Mouse (Mus musculus) neutrophil, adult 5-6 weeks (primary cell): ENCODE results near the gene Tekt4. TPM values are rescaled to one million over a fixed set of nuclear protein-coding genes. Genes with fewer than 3 reads are reported as not detected.

ENCODE experiments used
- ATAC-seq: fragments of 151-379, 151-347 bp; 2 replicates; pipeline ENCODE4 v1.8.0; 2017; ENCODE audit warnings: mild to moderate bottlenecking, moderate TSS enrichment; ENCODE audit not compliant: insufficient number of reproducible peaks, poor library complexity, low FRiP score, severe bottlenecking; ENCODE audit errors: extremely low read depth
- total RNA-seq: library from RNA; stranded (forward); fragments of 200-1000 nt; gene quantifications from 2 replicates; pipeline ENCODE4 v1.2.3, GENCODE M21; 2017

Gene Tekt4
- total RNA-seq, 1 experiment from 2014 or later = not detected

- ATAC-seq = no peak
These were observed 24.5 kb upstream of the Tekt4 start for GRCm38 (mm10) chr17:25429886-25430285.

GRCm38 (mm10) chr17:25430534-25430933 lies 23.9 kb upstream of the Tekt4 start:
- no peak for ATAC-seq

GRCm38 (mm10) chr17:25432433-25433181 lies 21.8 kb upstream of the Tekt4 start:
- no peak for ATAC-seq

DNA sequence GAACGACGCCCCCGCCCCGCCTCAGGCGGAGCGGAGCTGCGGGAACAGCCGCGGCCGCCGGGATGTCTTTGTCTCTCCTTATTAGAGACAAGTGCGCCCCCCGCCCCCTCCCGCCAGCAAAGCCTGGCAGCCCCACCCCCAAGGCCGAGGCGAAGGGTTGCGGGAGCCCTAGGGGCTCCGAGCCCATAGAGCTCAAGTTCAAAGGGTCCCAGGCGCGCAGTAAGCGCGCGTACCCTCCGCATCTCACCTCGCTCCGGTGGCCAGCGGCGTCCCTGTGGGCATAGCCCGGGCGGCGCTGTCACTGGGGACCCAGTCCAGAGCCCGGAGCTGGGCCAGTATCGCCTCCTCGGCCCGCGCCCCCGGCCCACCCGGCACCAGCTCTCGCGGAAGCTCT lies 21.2 kb upstream of the Tekt4 start:
- no peak for ATAC-seq

DNA sequence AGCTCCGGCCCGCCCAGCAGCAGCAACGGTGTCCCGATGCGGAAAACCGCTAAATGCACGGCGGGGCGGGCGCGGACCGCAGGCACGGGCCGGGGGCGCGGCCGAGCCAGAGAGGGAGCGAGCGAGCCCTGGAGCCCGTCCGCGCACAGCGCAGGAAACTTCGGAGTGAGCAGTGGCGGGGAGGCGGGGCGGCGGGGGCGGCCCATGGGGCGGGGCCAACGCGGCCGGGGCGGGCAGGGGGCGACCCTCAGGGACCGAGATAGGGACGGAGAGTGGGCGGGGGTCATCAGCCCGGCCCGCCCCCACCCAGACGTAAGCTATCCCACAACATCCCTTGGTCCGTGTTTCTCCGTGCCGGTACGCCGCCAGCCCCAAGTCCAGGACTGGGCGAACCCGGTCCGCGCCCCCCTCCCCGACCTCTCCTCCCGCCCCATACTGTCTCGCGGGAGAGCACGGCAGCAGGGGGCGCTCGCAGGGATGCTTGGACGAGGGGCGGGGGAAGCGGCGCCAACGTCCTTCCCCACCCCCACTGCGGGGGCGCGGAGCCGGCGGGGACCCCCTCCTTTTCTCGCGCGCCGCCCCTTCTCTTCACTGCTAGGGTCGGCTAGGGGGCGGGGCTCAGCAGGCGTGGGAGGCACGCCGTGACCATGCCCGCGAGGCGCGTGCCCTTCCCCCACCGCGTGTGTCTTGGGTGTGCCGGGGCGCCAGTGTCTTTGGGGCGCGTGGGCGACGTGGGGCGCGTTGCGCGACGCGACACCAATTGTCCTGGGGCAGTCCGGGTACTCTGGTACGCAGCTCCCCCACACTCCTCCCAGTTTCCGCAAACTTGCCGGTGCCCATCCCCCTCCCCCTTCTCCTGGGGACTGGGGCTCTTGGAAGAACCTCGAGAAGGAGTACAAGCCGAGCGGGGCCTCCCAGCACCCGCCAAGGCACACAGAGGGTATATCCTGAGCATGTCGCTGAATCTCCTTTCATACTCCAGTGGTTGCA lies 20.5 kb upstream of the Tekt4 start, which contains the start of gene Cacna1h:
Gene Cacna1h (minus strand): TSS at position 167 of the 990 bp plus-strand sequence.
- ATAC-seq = no peak

DNA sequence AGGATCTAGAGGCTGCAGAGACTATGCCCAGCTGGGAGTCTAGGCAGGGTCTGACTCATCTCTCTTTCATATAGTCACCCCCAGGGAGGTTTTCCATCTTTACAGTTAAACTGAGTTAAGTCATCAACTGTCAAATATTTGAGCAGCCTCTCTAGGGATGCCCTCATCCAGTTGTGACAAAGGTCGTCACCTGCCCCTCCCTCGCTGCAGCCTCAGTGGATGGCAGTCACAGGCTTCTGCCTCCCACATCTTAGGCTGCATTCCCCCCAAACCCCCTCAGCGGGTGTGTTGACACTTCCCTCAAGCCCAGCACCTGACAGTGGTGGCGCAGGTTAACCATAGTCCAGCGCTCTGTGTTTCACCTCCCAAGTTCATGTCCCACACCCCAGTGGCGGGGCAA lies 13.0 kb upstream of the Tekt4 start:
- no peak for ATAC-seq

- no peak for ATAC-seq
These were observed 11.5 kb upstream of the Tekt4 start for GRCm38 (mm10) chr17:25442889-25443288.

GRCm38 (mm10) chr17:25445074-25445473 lies 9.3 kb upstream of the Tekt4 start:
- ATAC-seq = no peak

DNA sequence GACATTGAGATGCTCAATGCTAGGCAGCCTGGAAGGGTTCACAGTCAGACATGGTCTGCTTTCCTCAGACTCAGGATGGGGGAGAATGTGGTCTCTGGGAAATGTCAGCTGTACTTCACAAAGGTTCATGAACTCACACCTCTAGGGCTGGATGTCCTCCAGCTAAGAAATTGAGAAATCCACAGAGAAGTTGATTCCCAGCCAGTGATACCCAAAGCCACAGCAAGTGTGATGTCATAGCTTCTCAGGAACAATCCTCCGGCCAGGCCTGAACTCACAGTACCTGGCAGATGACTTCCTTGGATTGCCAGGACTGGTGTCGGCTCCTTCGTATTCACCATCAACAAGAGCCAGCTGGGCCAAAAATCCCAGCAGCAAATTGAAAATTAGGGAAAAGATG lies 8.6 kb upstream of the Tekt4 start:
- ATAC-seq = no peak

GRCm38 (mm10) chr17:25447865-25448264 lies 6.5 kb upstream of the Tekt4 start:
- no peak for ATAC-seq

DNA sequence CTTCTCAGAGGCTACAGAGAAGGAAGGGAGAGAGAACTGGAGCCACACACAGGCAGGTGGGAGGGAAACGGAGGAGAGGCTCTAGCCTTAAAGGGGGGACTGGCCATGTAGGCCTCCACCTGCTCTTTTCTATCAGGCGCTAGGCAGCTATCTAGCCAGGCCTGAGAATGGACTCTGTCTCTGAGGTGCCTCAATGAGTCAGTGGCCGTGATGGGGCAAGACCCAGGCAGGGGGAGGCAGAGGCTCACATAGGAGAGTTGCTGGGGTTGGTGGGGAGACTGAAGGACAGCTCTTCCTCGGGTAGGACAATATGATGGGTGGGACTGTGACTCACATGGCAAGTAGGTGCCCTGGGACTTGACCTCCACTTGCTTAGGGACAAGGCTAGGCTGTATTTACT lies 4.1 kb upstream of the Tekt4 start:
- ATAC-seq = no peak

GRCm38 (mm10) chr17:25452246-25452965 lies 2.0 kb upstream of the Tekt4 start:
- no peak for ATAC-seq

DNA sequence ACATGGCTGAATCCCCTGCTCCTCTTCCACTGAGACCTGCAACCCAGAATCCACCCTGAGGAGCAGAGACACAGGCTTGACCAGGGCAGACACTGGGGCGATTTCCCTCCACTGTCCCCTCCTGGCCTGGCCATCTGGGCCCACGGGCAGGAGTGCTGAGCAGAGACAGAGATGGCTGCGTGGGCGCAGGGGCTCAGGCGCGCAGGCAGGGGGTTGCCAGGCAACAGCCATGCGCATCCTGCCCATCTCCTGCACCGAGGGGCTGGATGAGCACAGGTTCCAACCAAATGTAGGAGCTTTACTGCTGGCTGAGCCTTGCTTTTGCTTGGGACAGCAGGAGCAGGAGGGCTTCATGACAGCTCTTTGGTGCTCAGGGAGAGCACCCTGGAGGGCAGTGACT lies 2.1 kb downstream of the Tekt4 start:
- no peak for ATAC-seq

- ATAC-seq = no peak
These were observed 7.9 kb downstream of the Tekt4 start for GRCm38 (mm10) chr17:25462236-25462875.

DNA sequence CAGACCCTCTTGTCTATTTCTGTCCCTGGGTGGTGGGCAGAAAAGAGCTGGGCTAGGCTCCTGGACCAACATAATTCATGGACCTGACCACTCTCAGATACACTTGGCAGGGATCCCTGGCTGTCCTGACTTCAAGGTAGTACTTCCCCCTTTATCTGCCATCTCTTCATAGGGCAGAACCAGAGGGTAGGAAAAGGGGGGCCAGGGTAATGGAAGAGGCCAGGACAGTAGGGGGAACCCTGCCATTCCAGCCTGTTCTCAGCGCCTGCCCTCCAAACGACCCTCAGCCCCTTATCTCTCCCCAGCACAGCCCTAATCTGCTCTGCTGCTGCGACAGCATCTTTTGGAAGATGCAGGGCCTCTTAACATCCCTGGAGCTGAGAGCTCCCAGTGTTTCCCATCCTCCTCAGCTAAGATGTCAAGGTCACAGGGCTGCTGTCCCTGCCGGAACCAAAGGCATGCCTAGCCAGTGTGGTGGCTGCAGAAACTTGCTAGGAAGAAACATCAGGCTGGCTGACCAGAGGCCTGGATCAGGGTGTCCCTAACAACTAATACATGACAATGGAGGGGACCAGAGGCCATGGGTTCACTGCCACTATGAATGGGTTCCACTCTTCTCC lies 9.0 kb downstream of the Tekt4 start:
- ATAC-seq = no peak

DNA sequence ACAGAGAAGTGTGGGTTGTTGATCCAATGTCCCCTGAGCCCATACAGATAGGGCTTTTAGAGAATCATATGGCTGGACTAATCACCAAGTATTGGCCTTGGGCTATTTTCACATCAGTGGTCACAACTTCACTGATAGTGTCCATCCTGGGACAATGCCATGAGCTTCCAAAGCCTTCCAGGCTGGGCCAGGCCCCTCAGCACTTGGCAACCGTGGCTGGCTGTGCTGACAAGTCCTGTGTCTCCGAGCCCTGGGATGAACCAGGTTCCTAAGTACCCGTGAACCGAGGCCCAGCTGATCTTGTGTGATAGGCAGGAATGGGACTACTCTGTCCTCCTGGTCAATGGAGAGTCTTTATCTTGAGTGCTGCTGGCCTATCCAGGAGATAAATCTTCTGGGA lies 9.7 kb downstream of the Tekt4 start:
- ATAC-seq = no peak

- ATAC-seq = no peak
These were observed 11.8 kb downstream of the Tekt4 start for GRCm38 (mm10) chr17:25466257-25466656.

GRCm38 (mm10) chr17:25467781-25468180 lies 13.4 kb downstream of the Tekt4 start:
- no peak for ATAC-seq
